Mouse (Mus musculus) left cerebral cortex, postnatal 25 days (tissue): ENCODE results near the gene 4930516K23Rik. TPM values are rescaled to one million over a fixed set of nuclear protein-coding genes. Genes with fewer than 3 reads are reported as not detected.

Source experiments
- DNase-seq, 2 experiments: peaks; one replicate each; pipeline ENCODE4 v3.0.0; 2022; ENCODE audit warnings: low spot score in 2 of 2, mixed read lengths in 1 of 2
- intact Hi-C: fragments of 180-260 bp; cut with DNase I; formaldehyde crosslinking; loops from one replicate; pipeline ENCODE4 v1.15.1; 2025
- total RNA-seq, 2 experiments: library from RNA; stranded (reverse); gene quantifications; 2 replicates each; pipeline ENCODE4 v1.2.3; 2021

The 4930516K23Rik gene
- not detected for total RNA-seq

- intact Hi-C loops = no loop called here
- no peak for DNase-seq
Measured at GRCm38 (mm10) chr7:104061345-104061744, at the start of gene 4930516K23Rik. 4930516K23Rik (minus strand) TSS chr7:104061445.

- intact Hi-C loops = no loop called here
- no peak for DNase-seq
Measured at GRCm38 (mm10) chr7:104104757-104104972, 43.4 kb upstream of the 4930516K23Rik start, which contains the start of gene Olfr646. Olfr646 (plus strand) TSS chr7:104104873.

GRCm38 (mm10) chr7:104103913-104104756 is 42.9 kb upstream of the 4930516K23Rik start:
- intact Hi-C loops = no loop called here

GRCm38 (mm10) chr7:104085365-104085764 is 24.1 kb upstream of the 4930516K23Rik start, which contains the start of gene Olfr645:
Olfr645 (minus strand) TSS chr7:104085465.
- no peak for DNase-seq
- intact Hi-C loops = no loop called here

More at GRCm38 (mm10) chr7:104103913-104104756, 42.9 kb upstream of the 4930516K23Rik start:
- no peak for DNase-seq

- DNase-seq = no peak
- intact Hi-C loops = no loop called here
Measured at GRCm38 (mm10) chr7:104071769-104072168, 10.5 kb upstream of the 4930516K23Rik start, which contains the start of gene Olfr644. Olfr644 (minus strand) TSS chr7:104071869.

GRCm38 (mm10) chr7:104059215-104059614 is 2.0 kb downstream of the 4930516K23Rik start:
- no peak for DNase-seq
- intact Hi-C loops = no loop called here

GRCm38 (mm10) chr7:104052566-104052965 is 8.7 kb downstream of the 4930516K23Rik start, which contains the start of gene Olfr642:
Olfr642 (minus strand) TSS chr7:104052666.
- DNase-seq = no peak
- intact Hi-C loops = no loop called here

- no peak for DNase-seq
- intact Hi-C loops = no loop called here
Measured at GRCm38 (mm10) chr7:104050745-104051144, 10.5 kb downstream of the 4930516K23Rik start.

- DNase-seq = no peak
- intact Hi-C loops = no loop called here
Measured at GRCm38 (mm10) chr7:104035145-104035544, 26.1 kb downstream of the 4930516K23Rik start, which contains the start of gene Olfr641. Olfr641 (plus strand) TSS chr7:104035445.

- intact Hi-C loops = no loop called here
Measured at GRCm38 (mm10) chr7:104026978-104027377, 34.3 kb downstream of the 4930516K23Rik start.

GRCm38 (mm10) chr7:104025473-104025872 is 35.8 kb downstream of the 4930516K23Rik start, which contains the start of gene Olfr640:
Olfr640 (minus strand) TSS chr7:104025573.
- DNase-seq = no peak
- intact Hi-C loops = no loop called here

More at GRCm38 (mm10) chr7:104026978-104027377, 34.3 kb downstream of the 4930516K23Rik start:
- DNase-seq = no peak

- no peak for DNase-seq
- intact Hi-C loops = no loop called here
Measured at GRCm38 (mm10) chr7:104021651-104022050, 39.6 kb downstream of the 4930516K23Rik start.

- no peak for DNase-seq
- intact Hi-C loops = no loop called here
Measured at GRCm38 (mm10) chr7:104018953-104019352, 42.3 kb downstream of the 4930516K23Rik start.

GRCm38 (mm10) chr7:104017203-104017602 is 44.0 kb downstream of the 4930516K23Rik start, which contains the start of gene Olfr639:
Olfr639 (minus strand) TSS chr7:104017303.
- intact Hi-C loops = no loop called here
- no peak for DNase-seq

Other genes starting within 250 kb of the 4930516K23Rik start
- gene Hbb-bt, start 247.4 kb downstream of the 4930516K23Rik start, total RNA-seq = 10 to 100 TPM; 78.9 to 84.4 TPM
- gene Hbb-bs, start 233.3 kb downstream of the 4930516K23Rik start, total RNA-seq = 100 to 1,000 TPM; 511 to 567 TPM
- gene Hbb-bh2, start 220.9 kb downstream of the 4930516K23Rik start, total RNA-seq = not detected
- gene Hbb-bh1, start 218.3 kb downstream of the 4930516K23Rik start, total RNA-seq = not detected
- gene Hbb-y, start 208.2 kb downstream of the 4930516K23Rik start, total RNA-seq = not detected
- gene Olfr66, start 175.2 kb downstream of the 4930516K23Rik start, total RNA-seq = not detected
- gene Olfr64, start 167.0 kb downstream of the 4930516K23Rik start, total RNA-seq = not detected
- gene Olfr65, start 158.0 kb downstream of the 4930516K23Rik start, total RNA-seq = not detected
- not detected for gene Olfr631, start 132.6 kb downstream of the 4930516K23Rik start, total RNA-seq
- not detected for gene Olfr632, start 127.1 kb downstream of the 4930516K23Rik start, total RNA-seq
- not detected for gene Olfr633, start 117.0 kb downstream of the 4930516K23Rik start, total RNA-seq
- gene Olfr635, start 90.3 kb downstream of the 4930516K23Rik start, total RNA-seq = under 1 TPM; 0.05 to 0.07 TPM
- gene Olfr638, start 62.7 kb downstream of the 4930516K23Rik start, total RNA-seq = not detected
- under 1 TPM; 0.07 to 0.16 TPM for gene Olfr639, start 44.1 kb downstream of the 4930516K23Rik start, total RNA-seq
- gene Olfr640, start 35.9 kb downstream of the 4930516K23Rik start, total RNA-seq = not detected
- not detected for gene Olfr641, start 26.0 kb downstream of the 4930516K23Rik start, total RNA-seq
- not detected for gene Olfr642, start 8.8 kb downstream of the 4930516K23Rik start, total RNA-seq
- not detected for gene Olfr644, start 10.4 kb upstream of the 4930516K23Rik start, total RNA-seq
- gene Olfr645, start 24.0 kb upstream of the 4930516K23Rik start, total RNA-seq = not detected
- gene Olfr646, start 43.4 kb upstream of the 4930516K23Rik start, total RNA-seq = under 1 TPM in 1 of 2 experiments, not detected in 1; 0.14 TPM
- gene Ubqln5, start 68.4 kb upstream of the 4930516K23Rik start, total RNA-seq = not detected
- gene Olfr643, start 76.0 kb upstream of the 4930516K23Rik start, total RNA-seq = not detected
- not detected for gene Ubqln3, start 81.8 kb upstream of the 4930516K23Rik start, total RNA-seq
- not detected for gene Ubqlnl, start 89.1 kb upstream of the 4930516K23Rik start, total RNA-seq
- gene Olfm5, start 103.4 kb upstream of the 4930516K23Rik start, total RNA-seq = not detected
- gene Olfr648, start 121.9 kb upstream of the 4930516K23Rik start, total RNA-seq = under 1 TPM; 0.41 to 0.55 TPM
- gene Olfr649, start 134.5 kb upstream of the 4930516K23Rik start, total RNA-seq = not detected
- under 1 TPM; 0.34 to 0.55 TPM for gene Trim6, start 157.3 kb upstream of the 4930516K23Rik start, total RNA-seq
- gene Trim34a, start 183.0 kb upstream of the 4930516K23Rik start, total RNA-seq = 1 to 10 TPM; 1.4 to 1.5 TPM
- gene Trim5, start 226.6 kb upstream of the 4930516K23Rik start, total RNA-seq = under 1 TPM; 0.30 to 0.41 TPM